Mouse (Mus musculus) CD8-positive naive resting alpha-beta T cell, adult 57 days (primary cell): ENCODE results near the gene Spink8. TPM values are rescaled to one million over a fixed set of nuclear protein-coding genes. Genes with fewer than 3 reads are reported as not detected.

Source experiments
- total RNA-seq: library from RNA; stranded (reverse); gene quantifications from one replicate; pipeline ENCODE4 v1.2.4, GENCODE M21; 2023

The Spink8 gene
- not detected for total RNA-seq

DNA sequence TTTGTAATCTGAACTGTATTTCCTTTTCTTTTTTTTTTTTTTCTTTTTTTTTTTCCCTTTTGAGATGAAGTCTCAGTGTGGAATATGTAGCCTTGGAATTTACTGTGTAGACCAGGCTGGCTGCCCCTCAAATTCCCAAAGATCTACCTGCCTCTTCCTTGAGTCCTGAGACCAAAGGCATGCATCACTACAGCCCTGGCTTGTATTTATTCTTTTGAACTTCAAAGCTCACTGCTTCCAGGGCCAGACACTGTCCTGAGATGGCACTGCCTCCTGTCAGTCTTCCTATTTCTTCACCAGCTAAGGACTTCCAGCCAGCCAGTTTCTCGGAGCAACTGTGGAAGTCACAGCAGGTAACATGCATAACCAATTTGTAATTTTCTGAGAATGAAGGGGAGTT, at the start of gene Spink8:
Gene Spink8 (plus strand): TSS at position 301 of the 400 bp plus-strand sequence.

DNA sequence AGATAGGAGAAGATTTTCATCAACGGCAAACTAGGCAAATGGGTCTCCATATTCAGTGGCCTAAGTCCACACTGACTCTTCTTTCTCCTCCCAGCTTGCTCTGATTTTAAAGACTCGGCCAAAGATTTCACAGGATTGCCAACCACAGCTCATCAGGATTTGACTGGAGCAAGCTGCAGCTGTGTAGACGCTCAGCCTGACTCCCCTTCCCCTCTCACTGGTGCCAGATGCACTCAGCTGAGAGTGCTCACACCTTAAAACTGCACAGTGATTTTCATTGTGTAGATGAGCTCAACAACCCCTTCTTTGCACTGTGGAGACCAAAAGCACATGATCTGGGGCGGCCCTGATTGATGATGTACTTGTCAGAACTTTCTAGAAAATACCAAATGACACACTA, 21.5 kb upstream of the Spink8 start, which contains the start of gene Fbxw27:
Gene Fbxw27 (minus strand): TSS at position 101 of the 400 bp plus-strand sequence.

DNA sequence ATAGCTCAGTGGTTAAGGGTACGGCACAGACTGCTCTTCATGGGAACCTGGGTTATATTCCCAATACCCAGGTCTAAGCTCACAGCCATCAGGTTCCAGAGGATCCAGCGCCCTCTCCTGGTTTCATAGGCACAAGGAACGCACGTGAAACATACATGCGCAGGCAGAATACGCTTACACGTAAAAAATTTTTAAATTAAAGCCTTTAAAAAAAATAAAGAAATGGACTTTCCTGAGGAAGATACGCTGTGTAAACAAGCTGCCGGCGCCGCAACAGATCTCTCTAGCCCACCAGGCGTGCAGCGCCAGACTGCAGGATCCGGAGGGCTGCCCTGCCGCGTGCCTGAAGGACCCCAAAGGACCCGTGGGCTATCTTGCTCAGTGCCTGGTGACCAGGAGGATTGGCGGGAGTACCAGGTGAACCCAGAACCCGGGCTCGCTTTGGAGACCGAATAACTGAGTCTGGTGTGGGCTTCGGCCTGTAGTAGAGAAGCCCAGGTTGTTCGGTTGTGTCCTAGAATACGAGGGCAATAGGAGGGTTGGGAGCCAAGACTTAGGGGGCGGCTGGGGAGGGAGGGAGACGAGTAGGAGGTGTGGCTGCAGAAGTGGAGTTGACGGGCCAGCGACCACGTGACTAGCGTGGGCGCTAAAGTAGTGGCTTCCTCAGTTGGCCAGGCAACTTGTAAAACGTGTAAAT, 20.5 kb downstream of the Spink8 start, which contains the start of gene Nme6:
Gene Nme6 (plus strand): TSS at position 359 of the 697 bp plus-strand sequence.

DNA sequence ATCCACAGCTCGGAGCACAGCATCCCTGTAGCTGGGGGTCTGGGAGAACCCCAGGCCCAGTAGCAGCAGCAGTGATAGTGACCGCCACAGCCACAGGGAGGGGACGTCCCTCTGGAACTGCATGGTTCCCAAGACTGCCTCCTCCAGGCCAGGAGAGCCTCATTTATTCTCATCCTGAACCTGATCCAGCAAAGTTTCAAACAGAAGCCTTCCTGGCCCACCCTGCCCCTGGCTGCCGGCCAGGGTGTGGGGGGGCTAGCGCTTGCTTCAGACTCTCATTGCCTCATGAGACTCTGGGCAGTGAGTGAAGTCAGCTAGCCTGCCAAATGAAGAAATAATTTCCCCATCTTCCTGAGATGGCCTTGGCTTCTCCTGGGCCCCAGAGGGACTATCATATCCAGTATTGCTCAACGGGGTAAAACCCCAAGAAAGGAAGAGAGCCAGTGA, 37.3 kb downstream of the Spink8 start, which contains the start of gene Camp:
Gene Camp (minus strand): TSS at position 306 of the 447 bp plus-strand sequence.

DNA sequence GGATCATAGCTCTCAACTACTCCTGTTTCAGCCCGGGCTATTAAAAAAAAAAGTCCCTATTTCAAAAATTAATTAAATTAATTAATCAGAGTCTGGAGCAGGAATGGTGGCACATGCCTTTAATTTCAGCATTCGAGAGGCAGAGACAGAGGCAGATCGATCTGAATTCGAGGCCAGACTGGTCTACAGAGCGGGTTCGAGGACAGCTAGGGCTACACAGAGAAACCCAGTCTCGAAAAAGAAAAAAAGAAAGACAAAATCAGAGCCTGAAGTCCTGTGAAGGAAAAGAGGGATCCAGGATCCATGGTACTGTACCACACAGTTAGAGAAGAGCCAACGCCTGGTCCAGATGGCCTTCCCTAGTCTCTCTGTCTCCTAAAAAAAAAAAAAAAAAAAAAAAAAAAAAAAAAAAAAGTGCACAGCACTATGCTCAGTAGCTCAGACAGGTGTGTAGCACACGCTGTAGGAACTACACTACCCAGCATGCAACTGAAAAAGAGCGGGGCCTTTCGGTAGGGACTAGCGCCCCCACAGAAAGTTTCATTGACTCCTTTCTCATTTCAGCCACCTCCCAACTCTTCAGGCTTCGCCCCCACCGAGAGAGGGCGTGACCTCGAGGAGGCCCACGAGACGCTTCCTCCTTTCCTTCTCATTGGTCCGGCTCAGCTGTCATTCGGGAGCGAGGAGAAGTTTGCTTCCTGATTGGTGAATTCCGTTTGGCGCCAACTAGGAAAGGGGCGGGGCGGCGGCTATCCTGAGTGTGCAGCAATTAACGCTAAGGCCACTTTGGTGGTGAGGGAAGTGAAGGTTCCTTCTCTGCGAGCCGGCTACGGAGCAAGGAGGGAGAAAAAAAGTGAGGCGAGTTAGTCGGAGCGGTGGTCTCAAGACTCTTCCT, 63.0 kb downstream of the Spink8 start, which contains the start of gene Cdc25a:
Gene Cdc25a (plus strand): TSS at position 783 of the 895 bp plus-strand sequence.

Other genes with a start within 250 kb of the Spink8 start
- gene Fbxw15, start 244.0 kb upstream of the Spink8 start, total RNA-seq, result not detected
- gene Fbxw24, start 186.2 kb upstream of the Spink8 start, total RNA-seq, result not detected
- not detected for gene Fbxw25, start 147.6 kb upstream of the Spink8 start, total RNA-seq
- not detected for gene Fbxw18, start 109.6 kb upstream of the Spink8 start, total RNA-seq
- gene Fbxw26, start 66.2 kb upstream of the Spink8 start, total RNA-seq, result not detected
- gene Fbxw27, start 21.6 kb upstream of the Spink8 start, total RNA-seq, result not detected
- gene Nme6, start 20.5 kb downstream of the Spink8 start, total RNA-seq, result 5.2 TPM
- 1.2 TPM for gene Camp, start 37.3 kb downstream of the Spink8 start, total RNA-seq
- 10.3 TPM for gene Cdc25a, start 63.3 kb downstream of the Spink8 start, total RNA-seq
- 103 TPM for gene Map4, start 119.2 kb downstream of the Spink8 start, total RNA-seq